Mouse (Mus musculus) adrenal gland, adult 18-20 months (tissue): ENCODE results near the gene Mmab. TPM values are rescaled to one million over a fixed set of nuclear protein-coding genes. Genes with fewer than 3 reads are reported as not detected.

Source experiments
- microRNA-seq, 2 experiments: library from miRNA; unstranded; fragments of <30 nt; microRNA quantifications; one replicate each; pipeline ENCODE4 v1.2.0; 2021; ENCODE audit warnings: borderline number of aligned reads in 2 of 2
- total RNA-seq, 2 experiments: library from RNA; stranded (reverse); gene quantifications; 1 replicate in 1 of 2; 2 replicates in 1 of 2; pipeline ENCODE4 v1.2.3; 2021

The Mmab gene
- total RNA-seq, 2 experiments from 2014 or later = 19.4 to 29.9 TPM

Small RNAs within 50 kb of the gene (microRNA-seq; reads per million reads assigned to microRNA genes)
- gene Mir7027 = 0 reads per million in 2 experiments

Other genes with a start within 250 kb of the Mmab start
- gene Foxn4, start 170.3 kb downstream of the Mmab start, total RNA-seq = not detected
- gene Myo1h, start 154.9 kb downstream of the Mmab start, total RNA-seq = under 1 TPM; 0.23 to 0.64 TPM
- 10 to 100 TPM; 72.4 to 72.6 TPM for gene Kctd10, start 63.6 kb downstream of the Mmab start, total RNA-seq
- 10 to 100 TPM; 62.7 to 67.8 TPM for gene Ube3b, start 63.5 kb downstream of the Mmab start, total RNA-seq
- 10 to 100 TPM; 26.1 to 44.5 TPM for gene Mvk, start 209 bp upstream of the Mmab start, total RNA-seq
- 10 to 100 TPM; 62.7 to 76.0 TPM for gene Fam222a, start 124.0 kb upstream of the Mmab start, total RNA-seq
- gene Trpv4, start 214.4 kb upstream of the Mmab start, total RNA-seq = 1 to 10 TPM; 3.0 to 4.6 TPM
- gene Gltp, start 246.9 kb upstream of the Mmab start, total RNA-seq = 10 to 100 TPM; 40.7 to 49.2 TPM